Mouse (Mus musculus) lung, postnatal 25 days (tissue): ENCODE results near the gene Catsperg1.
"Not testable (repeated sequence)": the region's sequence is repeated elsewhere in the genome, so short reads cannot be mapped to it uniquely, and the experiment has no call there.

ENCODE experiments used
- DNase-seq: peaks from one replicate; pipeline ENCODE4 v3.0.0; 2022; ENCODE audit warnings: low spot score

The Catsperg1 gene

GRCm38 (mm10) chr7:29213675-29214082 lies at the start of gene Catsperg1:
Gene Catsperg1, minus strand, starts transcription at chr7:29214035.
- DNase-seq: no peak

- no peak for DNase-seq
Observed at GRCm38 (mm10) chr7:29262151-29262550, 48.3 kb upstream of the Catsperg1 start.

- no peak for DNase-seq
Observed at GRCm38 (mm10) chr7:29259781-29260730, 46.2 kb upstream of the Catsperg1 start.

GRCm38 (mm10) chr7:29257368-29257767 lies 43.5 kb upstream of the Catsperg1 start:
- peak; percentile 91 for DNase-seq

- DNase-seq: no peak
Observed at GRCm38 (mm10) chr7:29255875-29256274, 42.0 kb upstream of the Catsperg1 start.

GRCm38 (mm10) chr7:29253842-29254241 lies 40.0 kb upstream of the Catsperg1 start:
- DNase-seq: no peak

- DNase-seq: no peak
Observed at GRCm38 (mm10) chr7:29251166-29251565, 37.3 kb upstream of the Catsperg1 start.

GRCm38 (mm10) chr7:29248261-29248841 lies 34.5 kb upstream of the Catsperg1 start, which contains the start of gene 2200002D01Rik:
Gene 2200002D01Rik, minus strand, starts transcription at chr7:29248466.
- DNase-seq: peak; percentile 53

GRCm38 (mm10) chr7:29247706-29248105 lies 33.9 kb upstream of the Catsperg1 start:
- no peak for DNase-seq

- peak; percentile 80 for DNase-seq
Observed at GRCm38 (mm10) chr7:29247314-29247700, 33.5 kb upstream of the Catsperg1 start.

GRCm38 (mm10) chr7:29246619-29247313 lies 32.9 kb upstream of the Catsperg1 start:
- DNase-seq: no peak

GRCm38 (mm10) chr7:29246015-29246414 lies 32.2 kb upstream of the Catsperg1 start:
- DNase-seq: no peak

- no peak for DNase-seq
Observed at GRCm38 (mm10) chr7:29244732-29245416, 31.0 kb upstream of the Catsperg1 start.

- DNase-seq: peak; percentile 99
Observed at GRCm38 (mm10) chr7:29238019-29238967, 24.5 kb upstream of the Catsperg1 start, which contains the start of gene Yif1b. Gene Yif1b, plus strand, starts transcription at chr7:29238329.

- not testable (repeated sequence) for DNase-seq
Observed at GRCm38 (mm10) chr7:29237596-29237995, 23.8 kb upstream of the Catsperg1 start.

GRCm38 (mm10) chr7:29236593-29236992 lies 22.8 kb upstream of the Catsperg1 start:
- no peak for DNase-seq

- no peak for DNase-seq
Observed at GRCm38 (mm10) chr7:29234661-29235060, 20.8 kb upstream of the Catsperg1 start.

- peak; percentile 74 for DNase-seq
Observed at GRCm38 (mm10) chr7:29233745-29234144, 19.9 kb upstream of the Catsperg1 start.

- DNase-seq: peak; percentile 71
Observed at GRCm38 (mm10) chr7:29232247-29233013, 18.6 kb upstream of the Catsperg1 start, which contains the start of gene Kcnk6. Gene Kcnk6, minus strand, starts transcription at chr7:29232515.

- DNase-seq: no peak
Observed at GRCm38 (mm10) chr7:29231517-29231916, 17.7 kb upstream of the Catsperg1 start.
